Mouse (Mus musculus): ENCODE data around the gene Lag3. TPM values are rescaled to one million over a fixed set of nuclear protein-coding genes. Genes with fewer than 3 reads are reported as not detected.
A peak's percentile ranks its signal among the peaks of the same experiment; 100 is the strongest.

The Lag3 gene
- polyA plus RNA-seq, 1 experiment from 2014 or later, result 3.6 TPM

- peak overlapping the region; percentile 100 for H3K9ac ChIP-seq (ENCODE audit: low read depth, low read length)
- H3K4me3 ChIP-seq (ENCODE audit: low read length), result peak overlapping the region; percentile 92
- no peaks in the 10 kb centered on the region for H3K9me3 ChIP-seq (ENCODE audit: control insufficient read depth, low read length)
- ATAC-seq, result no peak
- H3K27ac ChIP-seq (ENCODE audit: low read depth, low read length), result peak overlapping the region; percentile 100
- peaks cover 41% of the 10 kb centered on the region for H3K4me1 ChIP-seq (ENCODE audit: control insufficient read depth, insufficient read depth, low read depth, low read length)
- WGBS, result under 1% methylated on average over 12 of the region's 12 CpGs
- no peaks in the 10 kb centered on the region for H3K27me3 ChIP-seq (replicated peaks; ENCODE audit: control insufficient read depth, insufficient read depth, low read length)
- H3K36me3 ChIP-seq (ENCODE audit: control insufficient read depth, insufficient read depth, low read length), result peaks cover 18% of the 10 kb centered on the region
- H3K4me2 ChIP-seq (ENCODE audit: low read length), result peak overlapping the region; percentile 97
Observed at GRCm38 (mm10) chr6:124915942-124916694, 4.6 kb upstream of the Lag3 start.

DNA sequence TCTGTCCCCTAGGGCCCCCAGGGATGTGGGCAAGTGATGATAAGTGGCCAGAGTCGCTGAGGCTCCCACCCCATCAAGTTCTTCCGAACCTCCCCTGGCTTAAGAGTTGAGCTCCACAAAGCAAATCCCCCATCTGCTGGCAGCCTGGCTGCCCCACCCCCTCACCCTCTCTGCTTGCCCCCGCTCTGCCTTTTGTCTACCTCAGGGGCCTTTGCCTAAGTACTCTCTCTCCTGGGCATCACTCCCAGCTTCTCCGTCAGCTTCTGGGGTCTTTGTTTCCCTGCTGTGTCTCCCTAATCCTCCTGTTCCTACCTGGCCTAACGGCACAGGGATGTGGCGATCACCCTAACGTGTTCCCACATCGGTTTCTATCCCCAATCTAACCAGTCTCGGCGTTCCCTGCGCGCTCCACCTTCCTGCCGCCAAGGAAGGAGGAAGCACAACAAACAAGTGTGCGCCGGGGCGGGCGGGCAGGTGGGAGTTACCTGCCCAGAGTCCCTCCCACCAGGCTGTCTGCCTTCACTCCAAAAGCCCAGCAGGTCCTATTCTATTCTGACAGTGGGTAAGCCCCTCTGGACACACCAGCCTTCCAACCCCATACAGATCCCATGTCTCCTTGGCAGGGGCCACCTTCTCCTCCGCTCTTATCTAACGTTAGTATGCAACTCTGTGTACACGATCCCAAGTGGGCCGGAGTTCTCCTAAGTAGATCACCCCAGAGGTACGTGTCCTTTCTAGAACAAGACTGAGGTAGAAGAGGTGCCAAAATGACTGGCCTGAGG lies 3.8 kb upstream of the Lag3 start:
- H3K36me3 ChIP-seq (ENCODE audit: control insufficient read depth, insufficient read depth, low read length), result peaks cover 18% of the 10 kb centered on the region
- peak overlapping the region; percentile 100 for H3K9ac ChIP-seq (ENCODE audit: low read depth, low read length)
- WGBS, result 7% methylated on average over 22 of the region's 22 CpGs
- no peak for ATAC-seq
- no peaks in the 10 kb centered on the region for H3K9me3 ChIP-seq (ENCODE audit: control insufficient read depth, low read length)
- H3K27ac ChIP-seq (ENCODE audit: low read depth, low read length), result peak overlapping the region; percentile 100
- peaks cover 37% of the 10 kb centered on the region for H3K4me1 ChIP-seq (ENCODE audit: control insufficient read depth, insufficient read depth, low read depth, low read length)
- no peaks in the 10 kb centered on the region for H3K27me3 ChIP-seq (replicated peaks; ENCODE audit: control insufficient read depth, insufficient read depth, low read length)
- H3K4me3 ChIP-seq (ENCODE audit: low read length), result peak overlapping the region; percentile 92
- peak overlapping the region; percentile 97 for H3K4me2 ChIP-seq (ENCODE audit: low read length)

GRCm38 (mm10) chr6:124914511-124914910 lies 3.0 kb upstream of the Lag3 start:
- Histone ChIP-seq H3K4me3 (ENCODE audit: low read length) (peak overlapping the region; percentile 92; the same call in 1 of the 2 replicates), H3K4me2 (ENCODE audit: low read length) (peak overlapping the region; percentile 97), H3K27me3 (replicated peaks; ENCODE audit: control insufficient read depth, insufficient read depth, low read length) (no peaks in the 10 kb centered on the region), H3K27ac (ENCODE audit: low read depth, low read length) (peak overlapping the region; percentile 100), H3K9me3 (ENCODE audit: control insufficient read depth, low read length) (no peaks in the 10 kb centered on the region), H3K4me1 (ENCODE audit: control insufficient read depth, insufficient read depth, low read depth, low read length) (peaks cover 39% of the 10 kb centered on the region), H3K9ac (ENCODE audit: low read depth, low read length) (peak overlapping the region; percentile 100), H3K36me3 (ENCODE audit: control insufficient read depth, insufficient read depth, low read length) (peaks cover 18% of the 10 kb centered on the region)
- WGBS, result 80% methylated on average over 7 of the region's 7 CpGs
- ATAC-seq, result no peak

DNA sequence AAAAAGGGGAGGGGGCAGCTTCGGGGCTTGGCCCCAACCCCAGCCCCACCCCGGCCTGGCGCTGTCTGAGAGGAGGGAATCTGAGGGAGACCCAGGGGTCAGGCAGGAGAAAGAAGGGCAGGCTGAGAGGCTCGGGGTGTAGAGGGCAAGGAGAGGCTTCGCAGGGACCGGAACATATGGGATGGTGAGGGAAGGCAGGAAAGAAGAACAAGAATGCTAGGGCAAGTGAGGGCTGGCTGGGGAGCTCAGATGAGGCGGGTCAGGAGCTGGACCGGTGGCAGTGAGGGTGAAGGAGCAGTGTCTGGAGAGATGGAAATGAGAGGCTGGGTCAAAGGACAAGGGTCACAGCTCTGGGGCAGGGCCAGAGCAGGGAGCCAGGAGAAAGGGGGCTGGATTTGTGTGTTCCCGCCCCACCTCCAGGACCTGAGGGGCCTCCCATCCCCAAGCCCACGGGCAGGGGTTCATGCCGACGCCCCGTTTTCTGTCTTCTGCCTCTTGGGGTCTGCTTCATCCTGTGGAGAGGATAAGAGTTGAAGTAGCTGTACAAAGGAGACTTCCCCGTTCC lies 2.3 kb upstream of the Lag3 start:
- H3K27me3 ChIP-seq (replicated peaks; ENCODE audit: control insufficient read depth, insufficient read depth, low read length), result no peaks in the 10 kb centered on the region
- H3K4me2 ChIP-seq (ENCODE audit: low read length), result no peak overlapping the region
- peaks cover 18% of the 10 kb centered on the region for H3K36me3 ChIP-seq (ENCODE audit: control insufficient read depth, insufficient read depth, low read length)
- peak overlapping the region; percentile 9 for H3K27ac ChIP-seq (ENCODE audit: low read depth, low read length)
- no peak overlapping the region for H3K9ac ChIP-seq (ENCODE audit: low read depth, low read length)
- no peak for ATAC-seq
- peaks cover 36% of the 10 kb centered on the region for H3K4me1 ChIP-seq (ENCODE audit: control insufficient read depth, insufficient read depth, low read depth, low read length)
- WGBS, result 56% methylated on average over 14 of the region's 14 CpGs
- H3K4me3 ChIP-seq (ENCODE audit: low read length), result no peak overlapping the region
- H3K9me3 ChIP-seq (ENCODE audit: control insufficient read depth, low read length), result no peaks in the 10 kb centered on the region

DNA sequence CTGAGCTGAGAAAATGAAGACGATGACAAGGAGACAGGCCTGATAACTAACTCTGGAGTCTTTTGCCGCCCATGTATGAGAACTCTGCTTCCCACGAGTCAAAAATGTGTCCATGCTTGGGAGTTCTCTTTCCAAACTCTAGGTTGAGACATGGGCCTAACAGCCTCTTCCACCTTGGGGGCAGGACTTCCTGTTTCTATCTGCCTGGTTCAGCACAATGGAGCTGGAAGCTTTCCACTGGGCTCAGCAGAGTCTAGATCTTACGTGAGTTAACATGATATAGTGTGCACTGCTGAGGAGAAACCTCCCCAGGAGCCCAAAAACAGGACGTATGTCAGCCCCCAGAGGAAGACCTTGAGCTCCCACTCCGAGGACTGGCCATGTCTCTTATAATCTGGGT lies 1.7 kb upstream of the Lag3 start:
- Histone ChIP-seq H3K27ac (ENCODE audit: low read depth, low read length) (no peak overlapping the region; the same call in 1 of the 2 replicates), H3K4me3 (ENCODE audit: low read length) (no peak overlapping the region), H3K9ac (ENCODE audit: low read depth, low read length) (no peak overlapping the region), H3K9me3 (ENCODE audit: control insufficient read depth, low read length) (no peaks in the 10 kb centered on the region), H3K36me3 (ENCODE audit: control insufficient read depth, insufficient read depth, low read length) (peaks cover 18% of the 10 kb centered on the region), H3K4me2 (ENCODE audit: low read length) (no peak overlapping the region), H3K4me1 (ENCODE audit: control insufficient read depth, insufficient read depth, low read depth, low read length) (peaks cover 32% of the 10 kb centered on the region), H3K27me3 (replicated peaks; ENCODE audit: control insufficient read depth, insufficient read depth, low read length) (no peaks in the 10 kb centered on the region)
- 51% methylated on average over 6 of the region's 6 CpGs for WGBS
- ATAC-seq, result no peak

DNA sequence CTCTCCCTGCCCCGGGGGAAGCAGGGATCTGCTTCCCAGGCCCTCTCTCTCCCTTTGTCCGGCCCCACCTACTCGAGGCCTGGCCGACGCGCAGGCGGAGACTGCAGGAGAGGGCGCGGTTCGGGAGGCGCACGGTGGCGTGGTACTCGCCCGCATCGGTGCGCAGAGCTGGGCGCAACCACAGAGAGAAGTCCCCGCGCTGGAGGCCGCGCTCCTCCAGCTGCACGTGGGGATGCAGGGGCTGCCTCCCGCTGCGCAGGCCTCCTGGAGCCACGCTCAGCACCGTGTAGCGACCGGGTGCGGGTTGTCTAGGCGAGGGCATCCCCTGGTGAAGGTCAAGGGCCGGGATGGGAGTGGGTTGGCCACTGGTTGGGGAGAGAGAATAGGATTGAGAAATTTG lies 1.5 kb downstream of the Lag3 start:
- H3K36me3 ChIP-seq (ENCODE audit: control insufficient read depth, insufficient read depth, low read length), result peaks cover 18% of the 10 kb centered on the region
- 0 out of 2 replicates have a peak overlapping the region, but pooled peaks have one; percentile 4 for H3K4me3 ChIP-seq (ENCODE audit: low read length)
- 0 out of 2 replicates have a peak, but pooled peaks have one; percentile 22 for ATAC-seq
- H3K4me1 ChIP-seq (ENCODE audit: control insufficient read depth, insufficient read depth, low read depth, low read length), result peaks cover 24% of the 10 kb centered on the region
- no peaks in the 10 kb centered on the region for H3K9me3 ChIP-seq (ENCODE audit: control insufficient read depth, low read length)
- H3K27ac ChIP-seq (ENCODE audit: low read depth, low read length), result no peak overlapping the region
- H3K27me3 ChIP-seq (replicated peaks; ENCODE audit: control insufficient read depth, insufficient read depth, low read length), result no peaks in the 10 kb centered on the region
- 10% methylated on average over 32 of the region's 32 CpGs for WGBS
- peak overlapping the region; percentile 46 for H3K9ac ChIP-seq (ENCODE audit: low read depth, low read length)
- peak overlapping the region; percentile 38 for H3K4me2 ChIP-seq (ENCODE audit: low read length)

DNA sequence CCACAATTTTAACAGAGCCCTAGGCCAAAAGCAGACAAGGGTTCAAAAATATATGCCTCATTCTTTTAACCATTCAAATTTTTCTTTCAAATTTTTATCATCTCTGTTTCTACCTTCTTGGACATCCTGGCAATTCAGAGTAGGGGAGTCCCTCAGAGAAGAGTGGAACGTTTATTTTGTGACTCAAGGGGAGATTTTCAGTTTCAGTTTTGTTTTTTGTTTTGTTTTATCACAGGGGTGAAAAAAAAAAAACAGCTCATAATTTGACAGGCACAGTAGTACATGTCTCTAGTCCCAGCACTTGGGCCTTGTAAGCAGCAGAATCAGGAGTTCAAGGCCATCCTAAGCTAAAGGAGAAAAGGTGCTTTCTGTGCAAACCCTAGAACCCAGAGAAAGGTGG lies 3.7 kb downstream of the Lag3 start:
- Histone ChIP-seq H3K4me3 (ENCODE audit: low read length) (no peak overlapping the region), H3K36me3 (ENCODE audit: control insufficient read depth, insufficient read depth, low read length) (peaks cover under 1% of the 10 kb centered on the region; the same call in 1 of the 2 replicates), H3K9me3 (ENCODE audit: control insufficient read depth, low read length) (no peaks in the 10 kb centered on the region), H3K27ac (ENCODE audit: low read depth, low read length) (no peak overlapping the region), H3K27me3 (replicated peaks; ENCODE audit: control insufficient read depth, insufficient read depth, low read length) (no peaks in the 10 kb centered on the region), H3K9ac (ENCODE audit: low read depth, low read length) (no peak overlapping the region), H3K4me2 (ENCODE audit: low read length) (no peak overlapping the region), H3K4me1 (ENCODE audit: control insufficient read depth, insufficient read depth, low read depth, low read length) (peaks cover 24% of the 10 kb centered on the region)
- ATAC-seq, result no peak
- WGBS, result 83% methylated on average over 1 of the region's 1 CpGs

DNA sequence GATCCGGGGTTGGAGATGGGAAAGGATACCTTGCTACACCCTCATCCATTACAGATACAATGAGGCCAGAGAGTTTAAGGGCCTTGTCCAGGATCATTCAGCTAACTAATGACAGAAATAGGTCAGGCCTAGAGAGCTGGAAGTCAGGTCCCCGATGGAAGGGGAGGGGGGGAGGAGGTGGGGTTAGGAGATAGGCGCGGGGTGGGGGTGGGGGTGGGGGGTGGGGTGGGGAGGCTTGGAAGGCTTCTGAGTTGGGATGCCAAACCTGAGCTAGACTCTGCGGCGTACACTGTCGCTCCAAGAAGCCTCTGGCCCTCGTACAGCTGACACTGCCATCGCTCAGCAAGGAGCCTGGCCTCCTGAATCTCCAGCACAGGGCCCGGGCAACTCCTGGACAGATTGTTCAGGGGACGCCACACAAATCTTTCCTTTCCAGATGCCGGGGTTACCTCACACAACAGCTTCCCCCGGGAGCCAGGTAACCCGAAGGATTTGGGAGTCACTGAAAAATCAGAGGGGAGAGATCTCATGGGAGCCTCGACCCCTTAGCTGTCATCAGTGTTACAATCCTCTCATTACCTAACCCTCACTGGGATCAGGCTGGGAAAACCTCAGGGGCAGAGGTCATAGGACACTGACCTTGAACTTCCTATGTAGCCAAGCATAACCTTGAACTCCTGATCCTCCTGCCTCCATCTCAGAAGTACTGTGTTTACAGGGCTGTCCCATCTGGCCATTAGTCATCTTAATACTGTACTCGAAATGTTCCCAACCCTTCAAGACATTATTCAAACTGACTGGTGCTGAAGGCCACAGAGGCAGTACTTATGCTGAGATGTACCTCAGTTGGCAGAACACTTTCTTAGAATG lies 6.3 kb downstream of the Lag3 start:
- Histone ChIP-seq H3K4me3 (ENCODE audit: low read length) (peak overlapping the region; percentile 40), H3K9me3 (ENCODE audit: control insufficient read depth, low read length) (no peaks in the 10 kb centered on the region), H3K36me3 (ENCODE audit: control insufficient read depth, insufficient read depth, low read length) (no peaks in the 10 kb centered on the region), H3K4me1 (ENCODE audit: control insufficient read depth, insufficient read depth, low read depth, low read length) (peaks cover 20% of the 10 kb centered on the region), H3K27ac (ENCODE audit: low read depth, low read length) (peak overlapping the region; percentile 97), H3K27me3 (replicated peaks; ENCODE audit: control insufficient read depth, insufficient read depth, low read length) (no peaks in the 10 kb centered on the region), H3K4me2 (ENCODE audit: low read length) (peak overlapping the region; percentile 80), H3K9ac (ENCODE audit: low read depth, low read length) (peak overlapping the region; percentile 71)
- WGBS, result 28% methylated on average over 16 of the region's 16 CpGs
- ATAC-seq, result 0 out of 2 replicates have a peak, but pooled peaks have one; percentile 0
